Mouse (Mus musculus) ZHBTc4 (cell line): Measurements from ENCODE around the gene Nlrp6.

Experiments
- DNase-seq: peaks from one replicate; pipeline ENCODE4 v3.0.0-alpha.2; 2011; ENCODE audit warnings: low read depth, low spot score

Nlrp6 gene

DNA sequence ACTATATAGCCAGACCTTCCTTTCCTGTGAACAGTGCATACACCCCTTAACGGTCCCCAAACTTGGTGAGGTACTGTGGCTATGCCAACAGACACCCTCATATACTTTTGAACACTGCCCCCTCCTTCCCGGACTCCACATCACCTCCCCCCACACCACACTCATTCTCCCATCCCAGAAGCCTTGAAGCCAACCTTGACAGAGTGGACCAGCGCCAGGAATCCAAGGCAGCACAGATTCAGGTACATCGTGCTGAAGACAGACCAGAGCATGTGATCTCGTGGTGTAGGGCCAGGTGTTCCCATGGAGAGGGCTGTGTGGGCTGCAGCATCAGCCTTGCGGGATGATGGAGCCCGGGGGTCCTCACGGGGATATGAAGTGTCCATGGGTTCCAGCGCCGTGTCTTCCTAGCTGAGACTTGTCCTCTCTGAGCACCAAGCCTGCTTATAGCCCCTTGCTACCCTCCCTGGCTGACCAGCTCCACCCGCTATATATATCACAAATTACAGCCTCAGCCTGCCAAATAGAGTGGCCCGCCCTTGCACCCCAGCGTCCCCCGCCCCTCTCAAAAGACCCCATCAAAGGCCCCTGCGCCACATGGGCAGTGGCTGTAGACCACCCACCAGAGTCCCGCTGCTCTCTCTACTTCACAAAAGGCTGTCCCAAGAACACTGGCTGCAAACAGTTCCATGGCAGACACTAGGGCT lies 29.3 kb downstream of the Nlrp6 start, which contains the start of gene Ifitm5:
TSS of gene Ifitm5 (minus strand) at position 468 of the 707 bp plus-strand sequence.
- no peak for DNase-seq

DNA sequence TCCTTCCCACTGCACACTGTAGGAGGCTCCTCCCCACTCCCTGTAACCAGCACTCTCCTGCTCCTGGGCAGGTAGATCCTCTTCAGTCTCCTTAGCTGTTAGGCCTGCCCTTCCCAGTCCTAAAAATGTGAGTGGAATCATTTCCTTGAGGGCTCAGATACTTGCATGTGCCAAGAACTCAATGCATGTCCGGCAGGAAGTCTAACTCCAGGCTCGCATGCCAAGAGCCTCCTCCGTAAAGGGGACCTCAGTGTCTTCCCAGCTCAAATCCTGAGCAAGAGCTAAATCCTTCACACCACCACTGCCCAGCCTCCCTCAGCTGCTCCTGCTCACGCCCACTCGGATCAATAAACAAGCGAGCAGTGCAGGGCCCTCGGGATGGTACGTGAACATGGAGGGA lies 30.3 kb downstream of the Nlrp6 start:
- no peak for DNase-seq

DNA sequence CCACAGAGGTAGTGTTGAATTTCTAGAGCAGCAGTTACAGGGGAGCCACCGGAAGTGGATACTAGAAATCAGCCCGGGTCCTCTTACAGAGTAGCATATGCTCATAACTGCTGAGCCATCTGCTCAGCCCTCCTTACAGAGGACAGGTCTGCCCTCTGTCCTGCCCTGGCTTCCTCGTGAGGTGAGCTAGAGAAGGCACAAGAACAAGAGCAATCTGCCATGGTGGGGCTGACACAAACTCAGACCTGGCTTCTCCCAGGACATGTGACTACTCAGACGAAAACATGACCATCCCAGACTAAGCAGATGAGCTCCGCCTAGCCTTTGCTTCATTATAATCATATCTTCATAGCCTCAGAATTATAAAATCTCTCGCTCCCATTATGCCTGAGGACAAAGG lies 31.1 kb downstream of the Nlrp6 start:
- DNase-seq, result no peak

DNA sequence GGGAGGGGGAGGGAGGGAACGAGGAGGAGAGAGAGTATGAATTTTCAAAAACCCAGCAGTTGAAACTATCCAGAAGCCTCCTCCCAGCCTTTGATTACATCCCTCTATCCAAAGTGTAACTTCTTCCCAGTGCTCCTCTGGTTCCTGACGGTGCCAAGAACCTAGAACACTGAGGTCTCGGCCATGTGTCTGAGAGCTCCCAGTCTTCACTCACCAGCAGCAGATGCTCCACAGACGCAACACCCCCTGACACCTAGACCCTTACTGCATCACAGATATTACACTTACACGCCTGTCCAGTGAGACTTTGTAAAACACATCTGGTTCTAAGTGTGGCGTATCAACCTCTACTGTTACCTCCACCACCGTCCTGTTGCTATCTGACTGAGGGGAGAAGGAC lies 31.7 kb downstream of the Nlrp6 start:
- DNase-seq, result no peak

DNA sequence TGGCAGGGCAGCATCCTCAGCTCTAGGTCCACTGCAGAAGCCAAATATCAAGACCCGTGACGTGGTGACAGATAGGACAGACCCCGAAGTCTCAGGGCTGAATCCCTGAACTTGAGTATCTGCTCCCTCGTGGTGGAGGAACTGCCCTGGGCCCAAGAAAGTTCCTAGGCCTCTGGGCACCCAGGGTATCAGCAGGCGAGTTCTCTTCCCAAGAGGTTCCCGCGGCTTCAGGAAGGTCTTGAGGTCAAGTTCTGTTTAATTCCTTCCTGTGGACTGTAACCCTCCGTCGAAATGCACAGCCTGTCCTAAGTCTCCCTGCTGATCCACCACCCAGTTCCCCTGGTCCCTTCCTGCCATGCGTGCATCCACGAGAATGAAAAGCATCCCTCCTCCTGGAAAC lies 32.4 kb downstream of the Nlrp6 start:
- no peak for DNase-seq

DNA sequence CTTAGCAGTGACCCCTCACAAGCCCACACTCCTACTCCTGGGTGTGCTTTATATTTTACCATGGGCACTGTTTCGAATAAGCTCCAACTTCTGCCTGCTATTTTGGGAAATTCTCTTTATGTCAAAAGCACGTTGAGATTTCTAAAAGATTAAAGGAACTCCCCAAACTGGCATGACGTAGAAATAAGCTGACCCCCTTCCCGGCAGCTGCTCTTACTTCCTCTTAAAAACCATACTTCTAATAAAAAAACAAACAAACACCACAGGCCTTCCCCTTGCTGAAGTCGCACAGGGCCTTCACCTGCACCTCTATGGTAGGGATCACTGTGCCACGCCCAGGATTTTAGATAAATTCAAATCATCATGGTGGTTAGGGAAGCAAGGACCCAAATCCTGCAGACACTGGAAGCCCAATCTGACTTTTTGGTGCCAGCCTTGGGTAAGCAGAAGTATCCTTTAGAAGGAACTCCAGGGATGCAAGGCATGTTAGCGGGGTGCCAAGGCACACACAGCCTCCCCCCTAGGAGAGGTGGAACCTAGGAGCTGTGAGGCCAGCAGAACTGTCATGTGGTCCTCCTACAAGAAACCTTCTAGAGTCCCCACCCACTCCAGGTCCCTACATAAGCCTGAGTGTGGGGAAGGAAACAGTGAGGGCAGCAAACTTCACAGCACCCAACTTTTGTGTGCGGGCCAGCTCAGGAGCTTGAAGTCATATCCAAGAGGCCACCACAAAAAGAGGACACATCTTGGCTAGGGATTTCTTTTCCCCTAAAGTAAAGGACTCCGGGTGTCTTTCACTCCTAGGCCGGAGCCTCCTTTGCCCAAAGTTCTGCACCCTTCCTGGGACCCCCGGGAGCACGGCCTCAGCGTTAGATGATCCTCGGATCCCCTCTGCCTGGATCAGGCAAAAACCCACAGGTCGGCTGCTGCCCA lies 33.4 kb downstream of the Nlrp6 start:
- DNase-seq, result no peak

DNA sequence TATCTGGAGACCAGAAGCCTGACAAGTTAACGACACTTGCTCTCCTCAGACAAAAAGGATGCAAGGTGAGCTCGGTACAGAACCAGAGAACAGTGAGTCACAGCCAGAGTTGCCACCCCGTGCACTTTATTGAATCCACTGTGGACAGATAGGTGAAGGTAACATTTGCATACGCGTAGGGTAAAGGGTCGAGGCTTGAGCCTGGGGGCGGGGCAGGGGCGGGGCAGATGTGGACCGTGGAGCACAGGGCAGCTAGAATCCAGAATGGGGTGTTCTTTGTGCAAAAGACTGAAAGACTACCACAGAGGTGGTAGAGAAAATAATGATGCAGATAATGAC lies 34.0 kb downstream of the Nlrp6 start:
- DNase-seq, result peak; percentile 71

DNA sequence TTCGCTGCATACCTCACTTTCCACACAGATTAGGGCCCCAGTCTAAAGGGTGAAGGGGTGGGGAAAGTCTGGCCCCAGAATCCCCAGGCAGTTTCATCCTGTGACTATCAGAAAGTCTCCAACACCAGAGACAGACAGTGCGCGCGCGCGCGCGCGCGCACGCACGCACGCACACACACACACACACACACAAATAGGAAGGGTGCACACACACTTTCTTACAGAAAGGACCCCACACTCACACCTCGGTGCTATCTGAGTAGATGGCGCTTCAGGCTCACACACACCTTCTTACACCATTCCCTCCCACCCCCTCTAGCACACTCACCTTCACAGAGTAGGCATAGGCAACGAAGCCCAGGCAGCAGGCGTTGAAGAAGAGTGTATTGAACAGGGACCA lies 34.6 kb downstream of the Nlrp6 start:
- DNase-seq, result peak; percentile 61

DNA sequence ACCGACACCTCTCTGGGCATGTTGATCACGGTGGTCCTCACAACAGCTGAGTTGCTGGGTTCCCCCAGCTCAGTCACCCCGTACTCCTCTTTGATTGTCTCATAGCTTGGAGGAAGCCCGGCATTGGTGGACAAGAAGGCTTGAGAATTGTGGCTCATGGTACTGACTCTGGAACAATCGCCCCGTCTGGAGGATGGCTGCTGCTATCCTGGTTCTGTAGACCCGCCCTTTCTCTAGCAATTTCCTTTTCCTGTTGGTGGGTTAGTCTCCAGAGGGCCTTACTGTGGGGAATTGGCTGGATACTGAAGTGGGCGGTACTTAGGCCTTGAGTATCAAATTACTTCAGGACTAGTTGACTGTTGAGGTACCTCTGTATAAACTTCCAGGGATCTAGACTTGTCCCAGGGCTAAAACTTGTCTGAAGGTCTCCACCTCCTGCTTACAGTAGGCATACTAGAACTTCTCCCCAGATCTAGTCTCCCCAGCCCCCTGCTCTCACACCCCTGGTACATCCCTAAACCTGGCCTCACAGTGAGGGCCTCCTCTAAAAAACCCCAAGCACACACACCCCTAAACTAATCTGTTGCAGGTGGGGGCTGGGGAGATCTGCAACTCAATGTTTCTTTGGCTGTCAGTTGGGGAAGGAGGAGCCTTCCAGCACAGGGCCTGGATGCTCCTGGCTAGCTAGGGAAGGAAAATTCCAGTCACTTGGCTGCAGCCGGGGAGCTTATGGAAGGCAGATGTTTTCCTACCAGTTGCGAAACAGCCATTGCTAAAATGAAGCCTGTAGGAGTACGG lies 35.3 kb downstream of the Nlrp6 start, which contains the start of the genes Gm45717 and Ifitm2:
TSS of gene Gm45717 (minus strand) at position 180 of the 798 bp plus-strand sequence.
TSS of gene Ifitm2 (minus strand) at position 230 of the 798 bp plus-strand sequence.
- DNase-seq, result peak; percentile 96

DNA sequence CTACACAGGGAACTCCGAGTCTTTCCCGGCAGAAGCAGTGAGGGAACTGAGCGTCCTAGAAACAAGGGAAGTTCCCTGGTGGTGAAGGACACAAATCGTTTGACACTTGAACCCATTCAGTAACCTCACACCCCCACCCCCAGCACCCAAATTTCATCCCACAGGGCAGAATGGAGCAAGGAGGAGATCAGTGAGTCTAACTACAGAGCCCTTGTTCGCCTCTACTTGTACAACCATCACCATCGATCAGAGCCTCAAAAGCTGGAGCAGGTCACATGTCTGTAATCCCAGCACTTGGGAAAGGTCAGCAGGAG lies 35.8 kb downstream of the Nlrp6 start:
- DNase-seq, result peak; percentile 43

DNA sequence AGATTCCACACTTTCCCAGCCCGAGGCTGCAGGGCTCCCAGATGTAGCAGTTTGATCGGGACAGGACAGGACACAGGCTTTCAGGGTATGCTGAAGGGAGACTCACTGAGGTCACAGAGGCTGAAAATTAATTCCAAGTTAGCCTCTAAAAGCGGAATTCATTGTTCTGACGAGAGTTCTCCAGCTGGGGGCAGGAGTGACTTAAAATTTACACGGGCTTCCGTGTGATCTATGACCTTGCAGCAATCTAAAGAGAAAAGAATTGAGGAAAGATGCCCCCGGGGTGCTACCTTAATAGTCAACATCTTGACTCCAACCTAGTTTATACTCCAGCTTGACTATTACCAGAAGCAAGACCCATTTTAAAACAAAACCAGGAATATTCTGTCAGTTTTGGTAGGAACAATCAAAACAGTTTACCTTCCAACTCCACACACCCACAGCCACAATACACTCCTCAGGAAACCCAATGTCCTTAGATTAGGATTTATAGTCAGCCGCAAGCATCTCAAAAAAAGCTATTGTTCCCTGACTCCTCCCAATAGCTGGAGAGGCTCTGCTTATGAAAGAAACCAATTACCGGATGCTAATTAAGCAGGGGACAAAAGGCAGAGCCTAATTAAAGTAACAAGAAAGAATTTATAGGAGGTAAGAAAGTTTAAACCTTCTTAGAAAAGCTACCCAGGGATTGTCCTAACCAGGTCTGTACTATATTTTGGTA lies 38.6 kb downstream of the Nlrp6 start:
- DNase-seq, result peak; percentile 96

DNA sequence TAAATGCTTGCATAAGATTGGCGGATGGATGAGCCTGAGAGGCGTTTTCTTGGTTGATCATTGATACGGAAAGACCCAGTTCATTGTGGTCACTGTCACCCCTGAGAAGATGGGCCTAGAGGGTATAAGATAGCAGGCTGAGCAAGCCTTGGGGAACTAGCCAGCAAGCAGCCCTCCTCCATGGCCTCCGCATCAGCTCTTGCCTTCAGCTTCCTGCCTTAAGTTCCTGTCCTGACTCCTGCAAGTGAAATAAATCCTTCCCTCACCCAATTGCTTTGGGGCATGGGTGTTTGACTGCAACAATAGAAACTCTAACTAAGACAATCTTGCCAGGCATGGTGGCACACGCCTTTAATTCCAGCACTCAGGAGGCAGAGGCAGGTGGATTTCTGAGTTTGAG lies 39.3 kb downstream of the Nlrp6 start:
- DNase-seq, result peak; percentile 79

DNA sequence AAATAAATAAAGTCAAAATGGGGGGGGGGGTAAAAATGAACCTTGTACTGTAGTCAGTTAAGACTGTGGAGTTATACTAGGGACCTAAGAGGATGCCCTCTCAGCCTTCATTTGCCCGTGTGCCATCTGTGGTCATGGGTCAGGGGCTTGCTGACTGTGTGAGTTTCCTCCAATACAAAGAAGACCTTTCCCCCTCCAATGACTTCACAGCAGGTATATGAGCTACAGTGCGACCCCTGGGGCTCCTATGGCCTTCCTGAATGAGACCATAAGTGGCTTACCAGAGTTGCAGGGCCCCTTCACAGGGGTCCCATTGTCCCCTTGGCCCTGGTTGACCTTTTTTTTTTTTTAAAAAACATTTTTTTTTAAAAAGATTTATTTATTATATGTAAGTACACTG lies 40.7 kb downstream of the Nlrp6 start:
- no peak for DNase-seq

DNA sequence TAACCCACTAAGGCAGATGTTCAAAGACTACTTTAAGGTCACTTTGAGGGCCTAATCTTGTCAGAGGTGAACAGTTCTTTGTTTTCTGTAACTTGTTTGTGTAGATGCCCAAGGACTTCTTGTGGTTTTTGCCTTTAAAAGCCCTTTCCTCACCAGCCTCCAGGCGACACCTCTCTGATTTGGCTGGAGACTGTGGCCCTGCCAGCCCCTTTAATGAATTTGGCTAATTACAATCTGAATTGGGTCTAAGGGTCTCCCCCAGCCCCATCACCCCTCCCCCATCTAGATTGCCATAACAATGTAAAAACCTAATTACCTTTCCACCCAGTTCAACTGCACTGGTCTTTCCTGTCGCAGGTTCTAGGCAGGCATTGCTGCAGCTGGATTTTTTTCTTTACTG lies 42.0 kb downstream of the Nlrp6 start:
- peak; percentile 70 for DNase-seq

DNA sequence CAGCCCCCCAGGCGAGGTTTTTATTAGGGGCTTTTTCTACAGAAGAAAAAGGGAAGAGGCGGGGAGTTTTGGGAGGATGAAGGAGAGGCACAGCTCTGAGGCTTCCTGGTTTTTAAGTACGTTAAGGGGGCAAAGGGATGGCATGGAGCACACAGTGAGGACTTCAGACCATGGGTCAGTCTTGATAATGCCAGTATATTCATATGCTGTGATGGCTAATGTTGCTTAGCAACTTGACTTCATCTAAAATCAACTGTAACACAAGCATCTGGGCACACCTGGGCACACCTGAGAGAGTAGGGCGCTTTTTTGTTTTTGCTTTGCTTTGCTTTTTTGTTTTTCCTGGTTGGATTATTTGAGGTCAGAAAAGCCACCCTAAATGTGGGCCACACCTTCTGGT lies 46.2 kb downstream of the Nlrp6 start, which contains the start of gene Ifitm1:
TSS of gene Ifitm1 (plus strand) at position 301 of the 400 bp plus-strand sequence.
- DNase-seq, result no peak

DNA sequence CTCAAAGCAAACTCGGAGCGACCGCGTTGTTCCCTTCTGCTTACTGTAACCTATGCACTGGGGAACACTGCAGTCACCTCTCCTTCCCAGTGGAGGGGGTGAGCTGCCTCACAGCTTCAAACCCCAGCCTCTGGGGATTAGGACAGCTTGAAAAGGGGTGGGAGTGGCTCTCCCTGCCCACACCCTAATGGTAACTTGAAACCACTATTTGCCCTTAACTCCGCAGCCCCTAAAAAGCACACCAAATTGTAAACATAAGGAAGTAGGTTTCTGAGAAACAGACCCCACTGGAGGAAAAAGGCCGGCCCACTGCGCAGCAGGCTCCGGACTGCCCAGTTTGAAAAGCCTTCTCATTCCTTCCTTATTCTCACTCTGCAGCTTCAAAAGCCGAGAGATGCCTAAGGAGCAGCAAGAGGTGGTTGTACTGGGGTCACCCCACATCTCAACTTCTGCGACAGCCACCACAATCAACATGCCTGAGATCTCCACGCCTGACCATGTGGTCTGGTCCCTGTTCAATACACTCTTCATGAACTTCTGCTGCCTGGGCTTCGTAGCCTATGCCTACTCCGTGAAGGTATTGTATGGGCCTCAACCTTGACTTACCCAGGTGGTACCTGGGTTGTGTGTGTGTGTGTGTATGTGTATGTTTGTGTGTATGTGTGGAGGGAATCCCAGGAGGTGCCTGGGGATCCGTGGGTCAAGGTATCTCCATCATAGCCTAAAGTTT lies 47.3 kb downstream of the Nlrp6 start:
- peak; percentile 87 for DNase-seq

DNA sequence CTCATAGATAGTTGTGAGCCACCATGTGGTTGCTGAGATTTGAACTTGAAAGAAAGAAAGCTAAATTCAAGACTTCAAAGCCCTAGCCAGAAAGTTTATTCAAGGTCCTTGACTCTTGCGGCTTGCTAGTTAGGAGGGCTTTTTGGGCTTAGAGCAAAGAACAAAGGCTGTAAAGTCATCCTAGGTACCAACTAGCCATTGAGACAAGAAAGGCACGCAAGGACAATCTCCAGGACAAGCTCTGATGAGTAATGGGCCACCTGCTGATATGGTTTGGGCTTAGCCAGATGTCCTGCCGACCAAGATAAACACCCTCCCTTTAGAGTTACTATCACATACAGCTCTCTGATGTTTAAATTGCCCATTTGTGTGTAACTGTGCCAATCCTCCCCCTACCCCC lies 48.0 kb downstream of the Nlrp6 start:
- peak; percentile 56 for DNase-seq

DNA sequence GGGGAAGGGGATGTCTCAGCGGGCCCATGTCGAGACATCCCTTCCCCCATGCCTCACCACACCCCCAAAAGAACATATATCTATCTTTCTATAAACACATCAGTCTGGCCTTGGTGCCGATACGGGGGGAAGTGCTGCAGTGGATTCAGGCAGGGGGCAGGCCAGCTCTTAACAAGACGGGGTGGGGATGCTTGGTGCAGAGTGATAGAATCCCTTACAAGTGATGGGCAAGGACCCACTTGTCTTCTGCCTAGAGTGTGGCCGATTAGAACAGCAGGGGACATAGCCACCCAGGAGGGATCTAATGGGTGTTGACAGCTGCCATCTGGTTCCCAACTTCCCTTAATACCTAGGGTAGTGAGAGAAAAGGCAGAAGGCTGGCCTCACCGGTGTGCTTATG lies 50.2 kb downstream of the Nlrp6 start:
- no peak for DNase-seq

DNA sequence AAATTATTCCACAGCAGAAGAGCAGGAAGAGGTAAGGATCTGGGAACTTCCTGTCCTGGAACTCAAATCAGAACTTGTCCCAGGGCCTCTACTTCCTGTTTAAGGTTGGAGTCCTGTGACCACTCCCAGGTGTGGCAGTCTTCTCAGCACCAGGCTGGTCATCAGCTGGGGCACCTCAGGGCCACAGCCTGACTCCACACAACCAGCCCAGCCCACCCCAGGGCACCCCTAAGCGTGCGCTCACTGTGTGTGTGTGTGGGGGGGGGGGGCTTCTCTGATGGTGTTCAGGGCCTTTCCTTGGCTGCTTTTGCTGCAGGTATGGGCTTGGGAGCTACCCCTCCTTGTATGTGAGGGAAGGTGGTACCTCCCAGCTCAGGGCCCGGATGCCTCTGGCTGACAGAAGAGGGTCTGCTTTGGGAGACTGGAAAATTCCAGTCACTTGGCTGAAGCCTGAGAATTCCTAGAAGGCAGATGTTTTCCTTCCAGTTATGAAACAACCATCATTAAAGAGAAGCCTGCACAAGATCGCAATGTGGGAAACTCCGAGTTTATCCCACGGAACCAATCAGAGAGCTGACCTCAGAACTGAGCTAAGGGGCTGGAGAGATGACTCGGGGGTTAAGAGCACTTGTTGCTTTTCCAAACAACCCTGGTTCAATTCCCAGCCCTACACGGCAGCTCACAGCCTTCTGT lies 50.9 kb downstream of the Nlrp6 start:
- DNase-seq, result no peak
